Mouse (Mus musculus) cerebellum, postnatal 4 days (tissue): ENCODE measurements around the gene Tle3.

Source experiments
- DNase-seq, 2 experiments: peaks; one replicate each; pipeline ENCODE4 v3.0.0; 2022; ENCODE audit warnings: low spot score in 2 of 2, mixed read lengths in 1 of 2

The Tle3 gene

GRCm38 (mm10) chr9:61376650-61377049 lies 4.5 kb downstream of the Tle3 start:
- DNase-seq = no peak

- DNase-seq = no peak
These were observed 5.7 kb downstream of the Tle3 start for GRCm38 (mm10) chr9:61377706-61378479.

GRCm38 (mm10) chr9:61378516-61378915 lies 6.3 kb downstream of the Tle3 start:
- no peak for DNase-seq

GRCm38 (mm10) chr9:61379016-61379634 lies 7.0 kb downstream of the Tle3 start:
- DNase-seq = no peak

- no peak for DNase-seq
These were observed 8.3 kb downstream of the Tle3 start for GRCm38 (mm10) chr9:61380258-61381062.

GRCm38 (mm10) chr9:61381063-61381408 lies 8.9 kb downstream of the Tle3 start:
- DNase-seq = no peak

- no peak for DNase-seq
These were observed 9.3 kb downstream of the Tle3 start for GRCm38 (mm10) chr9:61381445-61381844.

GRCm38 (mm10) chr9:61382595-61383186 lies 10.5 kb downstream of the Tle3 start:
- DNase-seq = no peak

- DNase-seq = no peak
These were observed 11.9 kb downstream of the Tle3 start for GRCm38 (mm10) chr9:61384101-61384500.

- DNase-seq = no peak
These were observed 12.7 kb downstream of the Tle3 start for GRCm38 (mm10) chr9:61384646-61385443.

GRCm38 (mm10) chr9:61385753-61386152 lies 13.6 kb downstream of the Tle3 start:
- no peak for DNase-seq

GRCm38 (mm10) chr9:61386314-61386713 lies 14.1 kb downstream of the Tle3 start:
- DNase-seq = no peak

GRCm38 (mm10) chr9:61387797-61388196 lies 15.6 kb downstream of the Tle3 start:
- DNase-seq = no peak

- no peak for DNase-seq
These were observed 16.0 kb downstream of the Tle3 start for GRCm38 (mm10) chr9:61388214-61388613.

GRCm38 (mm10) chr9:61388689-61389403 lies 16.7 kb downstream of the Tle3 start:
- DNase-seq = no peak

GRCm38 (mm10) chr9:61389404-61389701 lies 17.2 kb downstream of the Tle3 start:
- DNase-seq = no peak

GRCm38 (mm10) chr9:61391570-61392337 lies 19.6 kb downstream of the Tle3 start:
- DNase-seq = no peak

GRCm38 (mm10) chr9:61392338-61392620 lies 20.1 kb downstream of the Tle3 start:
- no peak for DNase-seq

- DNase-seq = no peak
These were observed 21.0 kb downstream of the Tle3 start for GRCm38 (mm10) chr9:61393161-61393560.

- DNase-seq = no peak
These were observed 21.7 kb downstream of the Tle3 start for GRCm38 (mm10) chr9:61393847-61394246.
